Mouse (Mus musculus) kidney, embryonic 15.5 days (tissue): ENCODE results near the gene Dop1a. TPM values are rescaled to one million over a fixed set of nuclear protein-coding genes. Genes with fewer than 3 reads are reported as not detected.
"Not testable (repeated sequence)": the region's sequence is repeated elsewhere in the genome, so short reads cannot be mapped to it uniquely, and the experiment has no call there.

Experiments used
- ATAC-seq: fragments of 200-750 bp; cut with Nextera tagmentation; replicated peaks from 2 replicates; pipeline ENCODE4 v1.8.0; 2017; ENCODE audit warnings: moderate TSS enrichment; ENCODE audit not compliant: low FRiP score
- H3K27ac ChIP-seq: fragments of 300-500 bp; sonication (generic); 2 replicates; pipeline ENCODE4 v1.5.1; 2015; ENCODE audit warnings: mild to moderate bottlenecking, inconsistent platforms
- H3K27me3 ChIP-seq: fragments of 300-500 bp; sonication (generic); 2 replicates; pipeline ENCODE4 v1.6.1; 2015; ENCODE audit warnings: inconsistent platforms
- H3K36me3 ChIP-seq: fragments of 300-500 bp; sonication (generic); 2 replicates; pipeline ENCODE4 v1.6.1; 2015; ENCODE audit warnings: inconsistent platforms
- H3K4me1 ChIP-seq: fragments of 300-500 bp; sonication (generic); 2 replicates; pipeline ENCODE4 v1.6.1; 2015; ENCODE audit warnings: inconsistent platforms
- H3K4me2 ChIP-seq: fragments of 300-500 bp; sonication (generic); 2 replicates; pipeline ENCODE4 v1.6.1; 2015; ENCODE audit warnings: moderate library complexity, mild to moderate bottlenecking, inconsistent platforms
- H3K4me3 ChIP-seq: fragments of 300-500 bp; sonication (generic); replicated peaks from 2 replicates; pipeline ENCODE4 v1.5.1; 2015; ENCODE audit warnings: mild to moderate bottlenecking, inconsistent platforms
- H3K9ac ChIP-seq: fragments of 300-500 bp; sonication (generic); 2 replicates; pipeline ENCODE4 v1.6.1; 2015; ENCODE audit warnings: mild to moderate bottlenecking, inconsistent platforms
- H3K9me3 ChIP-seq: fragments of 300-500 bp; sonication (generic); replicated peaks from 2 replicates; pipeline ENCODE4 v1.6.1; 2016; ENCODE audit warnings: inconsistent platforms
- WGBS: fragments of 180-500 bp; shearing (Covaris S2); methylation state at CpG from one replicate; pipeline ENCODE4 v1.1.7; 2015; ENCODE audit warnings: mixed read lengths; 5-methylcytosine and 5-hydroxymethylcytosine counted together
- polyA plus RNA-seq: library from polyadenylated mRNA; unstranded; fragments of >200 nt; fragmentation: Nextera tagmentation; extraction: Ambion mirVana; gene quantifications from 2 replicates; pipeline ENCODE4 v1.2.1, GENCODE M21; 2015

Dop1a gene
- polyA plus RNA-seq, 1 experiment from 2014 or later, result 13.0 TPM

DNA sequence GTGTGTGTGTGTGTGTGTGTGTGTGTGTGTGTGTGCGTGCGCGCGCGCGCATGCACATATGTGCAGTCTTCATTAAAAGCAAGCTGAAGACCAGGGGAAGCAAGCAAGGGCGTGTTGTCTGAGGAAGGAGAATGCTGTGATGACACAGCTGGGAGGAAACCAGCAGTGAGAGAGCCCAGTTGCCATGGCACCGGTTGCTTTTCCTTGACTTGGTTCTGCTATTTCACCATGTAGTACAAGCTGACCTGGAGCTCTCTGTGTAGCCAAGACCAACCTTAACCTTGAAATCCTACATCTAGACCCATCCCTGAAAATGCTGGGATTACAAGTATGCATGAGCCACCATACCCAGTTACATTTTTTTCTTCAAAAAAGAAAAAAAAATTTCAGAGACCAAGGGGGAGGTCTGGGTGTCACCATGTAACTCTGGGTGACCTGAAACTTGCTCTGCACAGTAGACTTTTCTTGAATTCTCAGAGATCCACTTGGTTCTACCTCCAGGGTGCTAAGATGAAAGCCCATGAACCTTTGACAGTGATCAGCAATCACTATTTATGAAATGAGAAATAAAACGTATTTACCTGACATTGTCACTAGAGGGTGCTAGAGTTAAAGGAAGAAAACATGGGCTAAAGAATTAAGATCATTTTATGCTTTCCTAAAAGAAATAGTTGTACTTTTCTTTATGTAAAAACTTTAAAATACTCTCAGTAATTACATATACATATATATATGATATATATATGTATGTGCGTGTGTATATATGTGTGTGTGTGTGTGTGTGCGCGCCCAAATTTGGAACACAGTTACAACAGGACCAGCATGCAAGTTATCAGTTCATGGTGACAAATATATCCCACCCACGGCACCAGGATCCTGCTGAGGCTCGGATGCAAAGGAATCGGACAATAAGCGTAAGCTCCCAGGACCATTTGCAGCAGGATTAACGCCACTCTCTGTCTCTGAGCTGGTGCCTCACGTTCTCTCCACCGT, 126.0 kb downstream of the Dop1a start:
- Histone ChIP-seq H3K4me1 (no peaks in the 10 kb centered on the region), H3K9me3 (no peaks in the 10 kb centered on the region), H3K4me2 (no peak overlapping the region), H3K36me3 (no peaks in the 10 kb centered on the region), H3K27me3 (no peaks in the 10 kb centered on the region), H3K9ac (no peak overlapping the region), H3K4me3 (no peak overlapping the region), H3K27ac (no peak overlapping the region)
- WGBS, result 79% methylated on average over 19 of the region's 19 CpGs
- no peak for ATAC-seq

DNA sequence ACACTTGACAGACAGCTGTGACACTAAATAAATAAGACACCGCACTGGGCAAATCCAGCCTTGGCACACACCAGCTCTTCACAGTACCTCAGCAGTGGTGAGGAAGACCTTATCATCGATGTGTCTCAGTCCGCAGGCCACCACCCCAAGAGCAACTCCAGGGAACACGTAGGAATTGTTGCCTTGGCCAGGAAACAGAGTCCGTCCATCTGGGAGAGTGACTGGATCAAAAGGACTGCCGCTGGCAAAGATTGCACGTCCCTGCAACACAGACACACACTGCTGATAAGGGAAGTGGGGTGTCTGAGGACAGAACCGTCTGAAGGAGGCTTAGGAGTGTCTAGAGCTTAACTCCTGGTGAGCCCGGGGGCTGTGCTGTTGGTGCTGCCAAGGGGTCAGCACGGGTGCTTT, 127.4 kb downstream of the Dop1a start:
- H3K9me3 ChIP-seq, H3K4me2 ChIP-seq, H3K27ac ChIP-seq, H3K9ac ChIP-seq, H3K27me3 ChIP-seq, H3K4me3 ChIP-seq, ATAC-seq, H3K4me1 ChIP-seq, H3K36me3 ChIP-seq: not testable (repeated sequence)
- 66% methylated on average over 10 of the region's 10 CpGs for WGBS

DNA sequence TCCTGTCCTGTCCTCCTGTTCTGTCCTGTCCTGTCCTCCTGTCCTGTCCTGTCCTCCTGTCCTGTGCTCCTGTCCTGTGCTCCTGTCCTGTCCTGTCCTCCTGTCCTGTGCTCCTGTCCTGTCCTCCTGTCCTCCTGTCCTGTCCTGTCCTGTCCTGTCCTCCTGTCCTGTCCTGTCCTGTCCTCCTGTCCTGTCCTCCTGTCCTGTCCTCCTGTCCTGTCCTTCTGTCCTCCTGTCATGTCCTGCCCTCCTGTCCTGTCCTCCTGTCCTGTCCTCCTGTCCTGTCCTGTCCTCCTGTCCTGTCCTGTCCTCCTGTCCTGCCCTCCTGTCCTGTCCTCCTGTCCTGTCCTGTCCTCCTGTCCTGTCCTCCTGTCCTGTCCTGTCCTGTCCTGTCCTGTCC, 130.0 kb downstream of the Dop1a start:
- H3K27me3 ChIP-seq, ATAC-seq, H3K36me3 ChIP-seq, H3K27ac ChIP-seq, H3K4me1 ChIP-seq, H3K9me3 ChIP-seq, H3K4me2 ChIP-seq, H3K9ac ChIP-seq, H3K4me3 ChIP-seq: not testable (repeated sequence)

DNA sequence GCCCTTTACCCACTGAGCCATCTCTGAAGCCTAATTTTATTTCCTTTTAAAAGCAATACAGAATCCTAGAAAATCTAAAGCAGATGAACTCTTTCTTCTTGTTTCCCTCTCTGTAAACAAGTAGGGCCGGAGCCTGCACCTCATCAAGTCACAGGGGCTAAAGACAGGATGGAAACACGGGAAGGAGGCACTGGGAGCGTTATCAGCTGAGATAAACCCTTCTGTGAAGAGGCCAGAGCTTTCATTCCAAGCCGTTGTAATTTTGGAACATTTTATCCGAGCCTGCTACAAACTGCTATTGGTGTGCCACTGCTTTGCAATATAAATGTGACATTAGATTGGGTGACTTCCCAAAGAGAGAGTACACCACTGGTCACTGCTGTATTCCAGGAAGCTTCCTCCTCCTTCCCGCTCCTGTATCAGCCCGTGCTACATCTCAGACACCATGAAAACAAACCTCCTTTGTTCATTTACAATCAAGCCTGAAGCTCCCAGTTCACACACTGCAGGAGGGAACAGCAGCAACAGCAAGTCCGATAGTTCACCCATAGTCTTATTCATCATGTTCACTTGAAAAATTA, 132.9 kb downstream of the Dop1a start:
- WGBS, result 67% methylated on average over 8 of the region's 8 CpGs

More for the DNA sequence above, 132.9 kb downstream of the Dop1a start:
- no peaks in the 10 kb centered on the region for H3K9me3 ChIP-seq
- no peaks in the 10 kb centered on the region for H3K36me3 ChIP-seq
- H3K4me3 ChIP-seq, result no peak overlapping the region
- ATAC-seq, result no peak
- no peak overlapping the region for H3K4me2 ChIP-seq
- H3K27ac ChIP-seq, result no peak overlapping the region
- no peaks in the 10 kb centered on the region for H3K4me1 ChIP-seq
- H3K27me3 ChIP-seq, result no peaks in the 10 kb centered on the region
- no peak overlapping the region for H3K9ac ChIP-seq

Other genes starting within 250 kb of the Dop1a start
- gene Ube2cbp, start 2.2 kb upstream of the Dop1a start, polyA plus RNA-seq, result 8.8 and 9.0 TPM in 2 replicates
- gene Pgm3, start 104.7 kb downstream of the Dop1a start, polyA plus RNA-seq, result 40.0 and 40.6 TPM in 2 replicates
- gene Rwdd2a, start 104.8 kb downstream of the Dop1a start, polyA plus RNA-seq, result 4.1 and 4.3 TPM in 2 replicates
- gene Me1, start 228.8 kb downstream of the Dop1a start, polyA plus RNA-seq, result 12.7 and 17.3 TPM in 2 replicates